In the genomic region with DNA sequence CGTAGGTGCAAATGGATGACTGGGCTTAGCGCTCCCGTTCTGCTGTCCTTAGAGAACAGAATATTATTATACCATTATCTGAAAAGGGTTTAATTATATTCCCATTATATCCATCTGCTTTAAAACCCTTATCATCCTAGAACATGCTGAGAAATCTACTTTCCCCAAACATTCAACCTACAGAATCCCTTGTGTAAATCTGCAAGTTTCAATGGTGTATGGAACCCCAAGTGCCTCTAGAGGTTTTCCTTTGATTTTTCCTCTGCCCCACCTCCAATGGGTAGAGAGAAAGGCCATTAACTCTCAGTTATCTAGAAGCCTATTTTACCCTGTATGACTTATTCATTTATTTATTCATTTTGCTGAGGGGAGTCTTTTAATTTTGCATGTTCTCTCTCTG, we compare ENCODE assay signal across 18 mouse cellular contexts.
DNase-seq lines count a peak whose midpoint lies in the region; ATAC-seq and TF ChIP-seq lines count a peak whose summit lies in the region.
"Had no signal": no experiment of that assay in that cellular context is flagged by ENCODE, and none has a peak within 500 bp of the region (broad histone marks: within the 10 kb centered on the region; RNA-seq: fewer than 3 reads in every experiment).

No protein-coding gene starts in this region.

- no peak overlapping the region for H3K4me3 ChIP-seq in midbrain, embryonic 14.5 days (replicated peaks; ENCODE audit: low read depth, low read length)
- H3K4me3 ChIP-seq in midbrain, embryonic 10.5 days: no peak overlapping the region
- H3K4me3 ChIP-seq in midbrain, embryonic 16.5 days (ENCODE audit: low read depth, low read length): no peak overlapping the region
- H3K4me3 ChIP-seq: embryonic facial prominence, embryonic 10.5 days; embryonic facial prominence, embryonic 12.5 days; forebrain, embryonic 13.5 days; forebrain, embryonic 15.5 days had no signal

- DNase-seq in midbrain, embryonic 14.5 days: peak; percentile 36
- no peak for DNase-seq in midbrain, embryonic 10.5 days (ENCODE audit: low spot score)
- peak; percentile 56 for DNase-seq in brain, embryonic 14.5 days (ENCODE audit: low read depth)
- DNase-seq in gastrocnemius, postnatal 25 days: no peak
- DNase-seq: adrenal gland, adult 2 months; adrenal gland, postnatal 10 days; adrenal gland, postnatal 25 days; cerebellum, adult 11-12 months; cerebellum, adult 2 months; cerebellum, adult 9-10 months; cerebellum, postnatal 10 days; cerebellum, postnatal 25 days; forebrain, postnatal 0 days had no signal

- no peak overlapping the region for H3K4me2 ChIP-seq in midbrain, embryonic 14.5 days (ENCODE audit: low read length)
- no peak overlapping the region for H3K4me2 ChIP-seq in midbrain, embryonic 16.5 days (ENCODE audit: low read length)
- H3K4me2 ChIP-seq: embryonic facial prominence, embryonic 12.5 days; forebrain, embryonic 13.5 days; forebrain, embryonic 15.5 days had no signal

- no peaks in the 10 kb centered on the region for H3K36me3 ChIP-seq in midbrain, embryonic 14.5 days (ENCODE audit: control insufficient read depth, insufficient read depth, low read length)
- no peaks in the 10 kb centered on the region for H3K36me3 ChIP-seq in midbrain, embryonic 10.5 days
- no peaks in the 10 kb centered on the region for H3K36me3 ChIP-seq in midbrain, embryonic 16.5 days (ENCODE audit: control insufficient read depth, insufficient read depth, low read length)
- H3K36me3 ChIP-seq: embryonic facial prominence, embryonic 10.5 days; embryonic facial prominence, embryonic 12.5 days; forebrain, embryonic 15.5 days had no signal

- peak; percentile 37; the same call in 1 of the 2 replicates for ATAC-seq in midbrain, embryonic 14.5 days (ENCODE audit: low FRiP score, low TSS enrichment)
- ATAC-seq in midbrain, embryonic 16.5 days: peak; percentile 64; the same call in 1 of the 2 replicates
- ATAC-seq: forebrain, embryonic 13.5 days; forebrain, embryonic 15.5 days; forebrain, postnatal 0 days had no signal

- H3K9ac ChIP-seq in midbrain, embryonic 14.5 days (replicated peaks; ENCODE audit: low read length): no peak overlapping the region
- no peak overlapping the region for H3K9ac ChIP-seq in midbrain, embryonic 16.5 days (ENCODE audit: low read depth, low read length)
- H3K9ac ChIP-seq: embryonic facial prominence, embryonic 12.5 days; forebrain, embryonic 13.5 days; forebrain, embryonic 15.5 days; forebrain, postnatal 0 days had no signal

- no peaks in the 10 kb centered on the region for H3K4me1 ChIP-seq in midbrain, embryonic 14.5 days (ENCODE audit: control insufficient read depth, insufficient read depth, low read length)
- no peaks in the 10 kb centered on the region for H3K4me1 ChIP-seq in midbrain, embryonic 10.5 days
- H3K4me1 ChIP-seq in midbrain, embryonic 16.5 days (ENCODE audit: control insufficient read depth, insufficient read depth, low read length): no peaks in the 10 kb centered on the region
- H3K4me1 ChIP-seq: embryonic facial prominence, embryonic 10.5 days; embryonic facial prominence, embryonic 12.5 days; forebrain, embryonic 13.5 days; forebrain, embryonic 15.5 days had no signal

- WGBS in midbrain, embryonic 14.5 days: 51% methylated on average over 3 of the region's 3 CpGs
- 89% methylated on average over 3 of the region's 3 CpGs for WGBS in midbrain, embryonic 10.5 days
- 44% methylated on average over 3 of the region's 3 CpGs for WGBS in midbrain, embryonic 16.5 days

- H3K27ac ChIP-seq in midbrain, embryonic 14.5 days (replicated peaks; ENCODE audit: low read depth, low read length): no peak overlapping the region
- H3K27ac ChIP-seq in midbrain, embryonic 10.5 days (replicated peaks): no peak overlapping the region
- H3K27ac ChIP-seq in midbrain, embryonic 16.5 days (ENCODE audit: low read length): no peak overlapping the region
- H3K27ac ChIP-seq: embryonic facial prominence, embryonic 10.5 days; embryonic facial prominence, embryonic 12.5 days; forebrain, embryonic 13.5 days; forebrain, embryonic 15.5 days had no signal

- TF ChIP-seq POLR2A in brain, embryonic 14.5 days (IDR thresholded peaks at IDR 0.05; ENCODE audit: borderline replicate concordance, extremely low read depth, insufficient read depth, insufficient read length, poor library complexity, severe bottlenecking): no peak

- no peaks in the 10 kb centered on the region for H3K27me3 ChIP-seq in midbrain, embryonic 14.5 days (ENCODE audit: control insufficient read depth, insufficient read depth, low read length)
- no peaks in the 10 kb centered on the region for H3K27me3 ChIP-seq in midbrain, embryonic 10.5 days (ENCODE audit: low read depth, poor library complexity, severe bottlenecking)
- H3K27me3 ChIP-seq in midbrain, embryonic 16.5 days (ENCODE audit: control insufficient read depth, insufficient read depth, low read depth, low read length): no peaks in the 10 kb centered on the region
- H3K27me3 ChIP-seq: embryonic facial prominence, embryonic 12.5 days; forebrain, embryonic 13.5 days; forebrain, embryonic 15.5 days had no signal

- no peaks in the 10 kb centered on the region for H3K9me3 ChIP-seq in midbrain, embryonic 14.5 days (ENCODE audit: control insufficient read depth, low read length)
- no peaks in the 10 kb centered on the region for H3K9me3 ChIP-seq in midbrain, embryonic 10.5 days (replicated peaks)
- no peaks in the 10 kb centered on the region for H3K9me3 ChIP-seq in midbrain, embryonic 16.5 days (replicated peaks; ENCODE audit: control insufficient read depth, low read length, poor library complexity, severe bottlenecking)
- H3K9me3 ChIP-seq: embryonic facial prominence, embryonic 10.5 days; embryonic facial prominence, embryonic 12.5 days; forebrain, embryonic 13.5 days; forebrain, embryonic 15.5 days had no signal

- TF ChIP-seq CTCF in brain, embryonic 14.5 days (IDR thresholded peaks at IDR 0.05; ENCODE audit: borderline replicate concordance, extremely low read depth, insufficient read depth, insufficient read length): no peak

Comparison
In these comparisons a context has a peak if more than half of its experiments do, and no peak if none do; other contexts are left out.
1. DNase-seq: peak in midbrain, embryonic 14.5 days (single experiment) and brain, embryonic 14.5 days (single experiment); none in midbrain, embryonic 10.5 days (single experiment) and gastrocnemius, postnatal 25 days (single experiment).